Mouse (Mus musculus) CH12.LX (cell line): ENCODE data around the gene 9930021J03Rik. TPM values are rescaled to one million over a fixed set of nuclear protein-coding genes. Genes with fewer than 3 reads are reported as not detected.

ENCODE experiments used
- DNase-seq: peaks from one replicate; pipeline ENCODE4 v3.0.0-alpha.2; 2013; ENCODE audit errors: extremely low read depth
- H3K27ac ChIP-seq: 2 replicates; pipeline ENCODE4 v1.5.1; 2012; ENCODE audit warnings: low read depth, mild to moderate bottlenecking, control low read depth, moderate library complexity; ENCODE audit not compliant: insufficient read depth
- H3K27me3 ChIP-seq: replicated peaks from 2 replicates; pipeline ENCODE3; 2012; ENCODE audit warnings: inconsistent platforms
- H3K36me3 ChIP-seq, 2 experiments: replicated peaks in 1 of 2; 2 replicates each; pipeline versions ENCODE3 to v1.6.1; 2012; ENCODE audit warnings: inconsistent platforms in 1 of 2, low read length in 1 of 2, mild to moderate bottlenecking in 1 of 2, mixed read lengths in 1 of 2, moderate library complexity in 1 of 2; ENCODE audit not compliant: control insufficient read depth in 1 of 2, insufficient read depth in 1 of 2
- H3K4me1 ChIP-seq, 2 experiments: 2 replicates each; pipeline ENCODE4 v1.6.1; 2012; ENCODE audit warnings: inconsistent platforms in 1 of 2, moderate library complexity in 1 of 2; ENCODE audit not compliant: insufficient read depth in 2 of 2, control insufficient read depth in 1 of 2
- H3K4me2 ChIP-seq: 2 replicates; pipeline ENCODE4 v1.6.1; 2012; ENCODE audit warnings: low read depth, mild to moderate bottlenecking, control low read depth; ENCODE audit not compliant: poor library complexity, insufficient read depth, severe bottlenecking
- H3K4me3 ChIP-seq, 3 experiments: fragments of 150-350 bp in 1 of 3; sonication (generic) in 1 of 3; replicated peaks in 1 of 3; 2 replicates each; pipeline versions ENCODE3 to v1.5.1; 2011 to 2012; ENCODE audit warnings: low read depth in 2 of 3, low read length in 2 of 3, mild to moderate bottlenecking in 2 of 3, moderate library complexity in 2 of 3, control low read depth in 1 of 3, improper control_type of control experiment in 1 of 3, inconsistent platforms in 1 of 3, mixed read lengths in 1 of 3; ENCODE audit not compliant: poor library complexity in 1 of 3
- H3K79me2 ChIP-seq: replicated peaks from 2 replicates; pipeline ENCODE4 v1.6.1; 2012; ENCODE audit warnings: mild to moderate bottlenecking, moderate library complexity; ENCODE audit not compliant: control insufficient read depth, poor library complexity, insufficient read depth, severe bottlenecking; ENCODE audit errors: extremely low read depth
- H3K9ac ChIP-seq: 2 replicates; pipeline ENCODE4 v1.6.1; 2012; ENCODE audit warnings: low read depth, mild to moderate bottlenecking, control low read depth, moderate library complexity; ENCODE audit not compliant: insufficient read depth
- H3K9me3 ChIP-seq: replicated peaks from 2 replicates; pipeline ENCODE3; 2012; ENCODE audit warnings: low read length, inconsistent platforms, mixed read lengths
- BHLHE40 ChIP-seq: IDR thresholded peaks from 2 replicates; pipeline ENCODE4 v1.6.1; 2011; ENCODE audit warnings: mild to moderate bottlenecking, low read depth, low read length, improper control_type of control experiment
- CHD1 ChIP-seq: IDR thresholded peaks from 2 replicates; pipeline ENCODE4 v1.6.1; 2012; ENCODE audit warnings: low read depth, low read length, improper control_type of control experiment, inconsistent platforms
- CHD2 ChIP-seq: IDR thresholded peaks from 2 replicates; pipeline ENCODE4 v1.6.1; 2011; ENCODE audit warnings: low read length, improper control_type of control experiment
- CTCF ChIP-seq, 2 experiments: IDR thresholded peaks in 1 of 2; conservative IDR thresholded peaks in 1 of 2; 2 replicates each; pipeline ENCODE4 v1.5.1; 2011 to 2012; ENCODE audit warnings: low read depth in 2 of 2, low read length in 2 of 2, improper control_type of control experiment in 1 of 2, inconsistent platforms in 1 of 2, mild to moderate bottlenecking in 1 of 2, moderate library complexity in 1 of 2
- ELF1 ChIP-seq: IDR thresholded peaks from 2 replicates; pipeline ENCODE4 v1.6.1; 2014; ENCODE audit warnings: low read depth, mild to moderate bottlenecking, inconsistent platforms, low read length, improper control_type of control experiment
- EP300 ChIP-seq: IDR thresholded peaks from 2 replicates; pipeline ENCODE4 v1.6.1; 2011; ENCODE audit warnings: low read length, improper control_type of control experiment
- ETS1 ChIP-seq: conservative IDR thresholded peaks from 2 replicates; pipeline ENCODE4 v1.6.1; 2012; ENCODE audit warnings: low read depth, mild to moderate bottlenecking, inconsistent platforms, low read length, improper control_type of control experiment, moderate library complexity
- GABPA ChIP-seq: IDR thresholded peaks from 2 replicates; pipeline ENCODE4 v1.6.1; 2012; ENCODE audit warnings: low read depth, low read length, improper control_type of control experiment, inconsistent platforms; ENCODE audit not compliant: insufficient replicate concordance
- IRF4 ChIP-seq: IDR thresholded peaks from 2 replicates; pipeline ENCODE4 v1.6.1; 2014; ENCODE audit warnings: low read depth, mild to moderate bottlenecking, inconsistent platforms, low read length, improper control_type of control experiment
- JUND ChIP-seq: conservative IDR thresholded peaks from 2 replicates; pipeline ENCODE4 v1.6.1; 2011; ENCODE audit warnings: low read depth, low read length, improper control_type of control experiment
- KAT2A ChIP-seq: IDR thresholded peaks from 2 replicates; pipeline ENCODE4 v1.6.1; 2012; ENCODE audit warnings: low read length, improper control_type of control experiment, inconsistent platforms; ENCODE audit not compliant: insufficient replicate concordance
- MAFK ChIP-seq: IDR thresholded peaks from 2 replicates; pipeline ENCODE4 v1.6.1; 2011; ENCODE audit warnings: low read length, improper control_type of control experiment; ENCODE audit not compliant: insufficient replicate concordance
- MAX ChIP-seq: IDR thresholded peaks from 2 replicates; pipeline ENCODE4 v1.6.1; 2011; ENCODE audit warnings: low read length, improper control_type of control experiment
- MAZ ChIP-seq: IDR thresholded peaks from 2 replicates; pipeline ENCODE4 v1.6.1; 2012; ENCODE audit warnings: low read depth, mild to moderate bottlenecking, inconsistent platforms, low read length, improper control_type of control experiment, moderate library complexity
- MEF2A ChIP-seq: IDR thresholded peaks from 2 replicates; pipeline ENCODE4 v1.6.1; 2014; ENCODE audit warnings: low read depth, mild to moderate bottlenecking, inconsistent platforms, low read length, improper control_type of control experiment, borderline replicate concordance
- MXI1 ChIP-seq: IDR thresholded peaks from 2 replicates; pipeline ENCODE4 v1.6.1; 2011; ENCODE audit warnings: mild to moderate bottlenecking, low read depth, low read length, improper control_type of control experiment
- MYC ChIP-seq: IDR thresholded peaks from 2 replicates; pipeline ENCODE4 v1.6.1; 2011; ENCODE audit warnings: low read depth, mild to moderate bottlenecking, improper control_type of control experiment, low read length
- PAX5 ChIP-seq: IDR thresholded peaks from 2 replicates; pipeline ENCODE4 v1.6.1; 2012; ENCODE audit warnings: low read length, inconsistent platforms, mixed read lengths
- RCOR1 ChIP-seq: conservative IDR thresholded peaks from 2 replicates; pipeline ENCODE4 v1.6.1; 2012; ENCODE audit warnings: low read depth, mild to moderate bottlenecking, inconsistent platforms, low read length, improper control_type of control experiment
- SIN3A ChIP-seq: IDR thresholded peaks from 2 replicates; pipeline ENCODE4 v1.6.1; 2012; ENCODE audit warnings: low read length, improper control_type of control experiment, inconsistent platforms
- UBTF ChIP-seq: IDR thresholded peaks from 2 replicates; pipeline ENCODE4 v1.6.1; 2012; ENCODE audit warnings: low read depth, mild to moderate bottlenecking, inconsistent platforms, low read length, improper control_type of control experiment, moderate library complexity
- USF2 ChIP-seq: conservative IDR thresholded peaks from 2 replicates; pipeline ENCODE4 v1.6.1; 2011; ENCODE audit warnings: low read depth, low read length, improper control_type of control experiment
- ZC3H11A ChIP-seq: IDR thresholded peaks from 2 replicates; pipeline ENCODE4 v1.6.1; 2012; ENCODE audit warnings: low read depth, mild to moderate bottlenecking, inconsistent platforms, low read length, improper control_type of control experiment
- ZMIZ1 ChIP-seq: IDR thresholded peaks from 2 replicates; pipeline ENCODE4 v1.6.1; 2012; ENCODE audit warnings: low read depth, mild to moderate bottlenecking, inconsistent platforms, low read length, improper control_type of control experiment
- ZNF384 ChIP-seq: IDR thresholded peaks from 2 replicates; pipeline ENCODE4 v1.6.1; 2012; ENCODE audit warnings: low read depth, low read length, improper control_type of control experiment, inconsistent platforms
- dilution Hi-C: fragments of 300-500 bp; cut with MboI; formaldehyde crosslinking; loops from 2 replicates; pipeline ENCODE4 v1.14.3; 2020; ENCODE audit warnings: low sequenced_read_pairs; ENCODE audit not compliant: extremely low pct_unique_long_range_greater_than_20kb, extremely low pct_ligation_motif_present
- in situ Hi-C: fragments of 300-500 bp; cut with MboI; formaldehyde crosslinking; loops from 3 replicates; pipeline ENCODE4 v1.14.3; 2019; ENCODE audit warnings: low sequenced_read_pairs, low pct_ligation_motif_present, low pct_unique_long_range_greater_than_20kb, mixed read lengths
- polyA plus RNA-seq: library from polyadenylated mRNA; unstranded; fragments of >175 nt; gene quantifications from 2 replicates; pipeline ENCODE4 v1.2.1, GENCODE M21; 2012; ENCODE audit warnings: low read depth; ENCODE audit not compliant: insufficient read length
- total RNA-seq, 2 experiments: library from RNA; depleted of rRNA; stranded (reverse); fragments of 300-350 nt in 1 of 2; fragments of >200 nt in 1 of 2; gene quantifications; 2 replicates each; pipeline ENCODE4 v1.2.3; 2012 to 2014

9930021J03Rik gene
- total and polyA plus RNA-seq, 3 experiments = 4.2 to 8.7 (median 7.8) TPM

DNA sequence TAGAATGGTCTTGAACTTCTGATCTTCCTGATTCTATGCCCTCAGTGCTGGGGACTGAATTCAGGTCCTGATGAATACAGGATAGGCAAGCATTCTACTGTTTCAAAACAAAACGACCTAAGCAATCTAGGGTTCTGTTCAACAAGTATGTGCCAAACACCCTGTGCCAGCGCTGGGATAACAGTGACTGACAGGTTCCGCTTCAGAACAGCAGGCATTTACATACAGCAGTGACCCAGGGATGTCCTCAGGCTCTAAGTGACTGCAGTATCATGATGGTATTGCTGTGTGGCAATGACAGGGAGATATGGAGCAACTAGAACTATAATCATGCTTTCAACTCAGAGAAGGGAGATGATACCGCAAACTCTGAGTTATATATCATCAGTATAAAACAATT, 92.3 kb downstream of the 9930021J03Rik start:
- Histone ChIP-seq H3K27me3 (no peaks in the 10 kb centered on the region), H3K27ac (no peak overlapping the region), H3K9ac (no peak overlapping the region), H3K4me1 (peaks cover 7 to 24% of the 10 kb centered on the region in 2 experiments), H3K4me2 (no peak overlapping the region), H3K79me2 (no peaks in the 10 kb centered on the region), H3K9me3 (no peaks in the 10 kb centered on the region), H3K4me3 (no peak overlapping the region), H3K36me3 (peaks cover 8 to 30% of the 10 kb centered on the region in 2 experiments)
- in situ Hi-C loops = no loop called here
- dilution Hi-C loops = no loop called here
- TF ChIP-seq KAT2A (no peak), MAFK (no peak), USF2 (no peak), RCOR1 (no peak), CHD1 (no peak), ZC3H11A (no peak), EP300 (no peak), ELF1 (no peak), CHD2 (no peak), GABPA (no peak), MEF2A (no peak), IRF4 (no peak), ZNF384 (no peak), BHLHE40 (no peak), JUND (no peak)
- no peak for DNase-seq

GRCm38 (mm10) chr19:29709461-29709860, 96.3 kb downstream of the 9930021J03Rik start:
- peaks cover 0 to 4% of the 10 kb centered on the region in 2 experiments for H3K36me3 ChIP-seq
- dilution Hi-C loops (no loop called here), in situ Hi-C loops (loop anchor here (10.0 kb wide), 1 partner anchor 105 kb away; the partner anchor contains the start of gene Ranbp6)
- H3K4me3 ChIP-seq = no peak overlapping the region
- no peaks in the 10 kb centered on the region for H3K27me3 ChIP-seq
- no peak overlapping the region for H3K4me2 ChIP-seq
- no peaks in the 10 kb centered on the region for H3K9me3 ChIP-seq
- TF ChIP-seq CHD1 = no peak
- TF ChIP-seq ELF1 = no peak
- peak; percentile 80 for TF ChIP-seq ZNF384
- DNase-seq = peak; percentile 4
- no peak overlapping the region for H3K9ac ChIP-seq
- no peak overlapping the region for H3K27ac ChIP-seq
- H3K4me1 ChIP-seq = peaks cover 11 to 39% of the 10 kb centered on the region in 2 experiments
- H3K79me2 ChIP-seq = no peaks in the 10 kb centered on the region

- Histone ChIP-seq H3K4me3 (peak overlapping the region; percentile 48 to 52 (median 51)), H3K27ac (no peak overlapping the region), H3K79me2 (no peaks in the 10 kb centered on the region), H3K4me2 (peak overlapping the region; percentile 95), H3K9me3 (no peaks in the 10 kb centered on the region), H3K27me3 (no peaks in the 10 kb centered on the region), H3K4me1 (peaks cover 10 to 37% of the 10 kb centered on the region in 2 experiments), H3K9ac (peak overlapping the region; percentile 24; the same call in 1 of the 2 replicates), H3K36me3 (peaks cover 0 to 1% of the 10 kb centered on the region in 2 experiments)
- dilution Hi-C loops = no loop called here
- peak; percentile 8 for DNase-seq
- in situ Hi-C loops = loop anchor here (10.0 kb wide), 1 partner anchor 106 kb away; the partner anchor contains the start of gene Ranbp6
- no peak for TF ChIP-seq ZC3H11A
- no peak for TF ChIP-seq UBTF
- TF ChIP-seq MXI1 = no peak
- no peak for TF ChIP-seq ZNF384
- TF ChIP-seq USF2 = no peak
- no peak for TF ChIP-seq CHD2
- TF ChIP-seq MYC = no peak
- TF ChIP-seq MAX = no peak
- TF ChIP-seq CTCF (conservative IDR thresholded peaks at IDR 0.05 in 1 of 2, IDR thresholded peaks at IDR 0.05 in 1 of 2; ENCODE audit: low read depth in 2 of 2, low read length in 2 of 2) = no peak
- TF ChIP-seq ETS1 = no peak
- no peak for TF ChIP-seq KAT2A
- TF ChIP-seq PAX5 = no peak
- TF ChIP-seq SIN3A = no peak
- no peak for TF ChIP-seq ZMIZ1
- no peak for TF ChIP-seq MAZ
Measured at GRCm38 (mm10) chr19:29708461-29708860, 97.3 kb downstream of the 9930021J03Rik start.
